Mouse (Mus musculus): ENCODE data around the gene Slc25a40.

DNA sequence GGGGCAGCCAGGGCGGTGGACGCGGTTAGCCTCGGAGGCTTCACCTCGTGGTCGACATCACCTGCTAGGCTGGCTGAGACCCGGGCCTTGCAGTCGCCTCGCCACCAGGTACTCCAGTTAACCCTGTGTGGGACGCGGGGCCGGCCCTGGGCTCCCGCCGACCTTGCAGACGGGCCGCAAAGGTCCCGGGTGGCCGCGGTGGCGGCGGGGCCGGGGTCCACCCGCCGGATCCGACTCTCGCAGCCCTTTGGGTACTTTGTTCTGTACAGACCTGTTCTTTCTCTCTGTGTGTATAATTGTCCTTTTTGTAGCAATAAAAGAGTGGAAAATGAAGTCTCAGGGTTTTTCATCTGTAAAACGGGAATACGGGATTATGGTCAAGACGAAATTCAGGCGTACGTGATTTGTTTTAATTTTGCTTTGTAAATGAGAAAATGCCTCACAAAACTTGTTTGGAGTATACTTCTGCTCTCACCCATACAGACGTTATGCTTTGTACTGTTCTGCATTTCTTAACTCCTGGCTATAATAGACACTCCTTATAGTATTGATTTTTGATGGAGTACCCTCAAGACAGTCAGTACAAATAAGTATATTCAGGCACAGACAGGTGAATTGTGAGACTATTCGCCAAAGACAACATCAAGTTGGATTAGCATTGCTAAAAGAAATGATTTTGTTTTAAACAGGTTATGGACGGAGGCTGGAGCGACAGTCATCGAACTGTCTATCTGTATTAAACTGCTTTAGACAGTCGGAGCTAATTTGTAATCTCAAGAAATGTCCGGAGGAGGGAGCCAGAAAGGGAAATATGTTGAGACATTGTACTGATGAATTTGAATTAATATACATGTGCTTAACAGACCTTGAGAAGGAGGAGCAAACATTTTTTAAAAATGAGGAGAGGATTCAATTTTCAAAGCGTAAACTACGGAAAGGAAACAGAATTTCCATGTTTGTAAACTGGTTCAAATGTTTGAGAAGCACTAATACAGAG lies 580 bp downstream of the Slc25a40 start:
- TF ChIP-seq CTCF (IDR thresholded peaks at IDR 0.05; ENCODE audit: borderline replicate concordance, insufficient read depth, low read length), result no peak
- peak; percentile 22 for TF ChIP-seq POLR2A (IDR thresholded peaks at IDR 0.05; ENCODE audit: low read depth, low read length)
